Comparison of ENCODE assay signal across 27 mouse cellular contexts in genomic region chr3:127769146-127769545, GRCm38 (mm10). TPM values are rescaled to one million over a fixed set of nuclear protein-coding genes. Genes with fewer than 3 reads are reported as not detected.
DNase-seq lines count a peak whose midpoint lies in the region; ATAC-seq and TF ChIP-seq lines count a peak whose summit lies in the region.
"Had no signal": no experiment of that assay in that cellular context is flagged by ENCODE, and none has a peak within 500 bp of the region (broad histone marks: within the 10 kb centered on the region; RNA-seq: fewer than 3 reads in every experiment).

No protein-coding gene starts in this region.

- no peaks in the 10 kb centered on the region for H3K36me3 ChIP-seq in heart, embryonic 10.5 days
- H3K36me3 ChIP-seq: embryonic facial prominence, embryonic 13.5 days; heart, embryonic 15.5 days; limb, embryonic 10.5 days; midbrain, embryonic 13.5 days; neural tube, embryonic 12.5 days had no signal

- DNase-seq in heart, adult 11 months: peak; percentile 86
- DNase-seq in heart, embryonic 10.5 days (ENCODE audit: low spot score): no peak
- peak; percentile 7 for DNase-seq in lung, postnatal 10 days
- DNase-seq in lung, adult 2 months: no peak
- no peak for DNase-seq in cerebellum, adult 2 months
- no peak for DNase-seq in gastrocnemius, postnatal 36 days
- DNase-seq: adrenal gland, postnatal 25 days; cerebellum, adult 11 months; cerebellum, postnatal 10 days; gastrocnemius, postnatal 14 days; heart, postnatal 36 days; kidney, adult 18-20 months; kidney, postnatal 4 days; thymus, postnatal 14 days had no signal

- no peak for TF ChIP-seq POLR2A in lung, adult 2 months (IDR thresholded peaks at IDR 0.05; ENCODE audit: borderline replicate concordance, extremely low read depth, low read depth, low read length)
- no peak for TF ChIP-seq POLR2A in cerebellum, adult 2 months (IDR thresholded peaks at IDR 0.05; ENCODE audit: borderline replicate concordance, insufficient read depth, low read length)

- H3K27me3 ChIP-seq in heart, embryonic 10.5 days (ENCODE audit: insufficient read depth, poor library complexity, severe bottlenecking): 0 out of 2 replicates have a peak, but pooled peaks cover 6% of the 10 kb centered on the region
- H3K27me3 ChIP-seq in cerebellum, adult 2 months (ENCODE audit: control insufficient read depth, insufficient read depth, low read length): no peaks in the 10 kb centered on the region
- H3K27me3 ChIP-seq: embryonic facial prominence, embryonic 13.5 days; heart, embryonic 15.5 days; neural tube, embryonic 12.5 days had no signal

- no peak overlapping the region for H3K4me3 ChIP-seq in heart, embryonic 10.5 days
- H3K4me3 ChIP-seq in lung, adult 2 months (replicated peaks; ENCODE audit: extremely low read depth, low read depth, low read length): no peak overlapping the region
- H3K4me3 ChIP-seq in cerebellum, adult 2 months (replicated peaks; ENCODE audit: insufficient read depth, low read depth, low read length): no peak overlapping the region
- H3K4me3 ChIP-seq: embryonic facial prominence, embryonic 13.5 days; erythroblast, embryonic 14.5 days; forebrain, embryonic 13.5 days; heart, embryonic 15.5 days; left cerebral cortex, adult 2 months; limb, embryonic 10.5 days; midbrain, embryonic 13.5 days; neural tube, embryonic 12.5 days had no signal

- intact Hi-C loops in gastrocnemius, postnatal 36 days (cut with DNase I): no loop called here

- TF ChIP-seq CTCF in lung, adult 2 months (IDR thresholded peaks at IDR 0.05; ENCODE audit: insufficient read depth, low read length): no peak
- TF ChIP-seq CTCF in cerebellum, adult 2 months (IDR thresholded peaks at IDR 0.05; ENCODE audit: borderline replicate concordance, insufficient read depth, low read depth, low read length): no peak

- 81% methylated on average over 11 of the region's 11 CpGs for WGBS in heart, embryonic 10.5 days
- WGBS in lung, adult 2 months: 65% methylated on average over 11 of the region's 11 CpGs
- WGBS in cerebellum, adult 2 months: 87% methylated on average over 11 of the region's 11 CpGs

- H3K27ac ChIP-seq in heart, embryonic 10.5 days: no peak overlapping the region
- no peak overlapping the region for H3K27ac ChIP-seq in cerebellum, adult 2 months (ENCODE audit: insufficient read depth, low read length)
- H3K27ac ChIP-seq: embryonic facial prominence, embryonic 13.5 days; forebrain, embryonic 13.5 days; heart, embryonic 15.5 days; hindbrain, embryonic 14.5 days; left cerebral cortex, adult 2 months; limb, embryonic 10.5 days; midbrain, embryonic 13.5 days; neural tube, embryonic 12.5 days had no signal

- no peaks in the 10 kb centered on the region for H3K9me3 ChIP-seq in heart, embryonic 10.5 days
- H3K9me3 ChIP-seq: embryonic facial prominence, embryonic 13.5 days; forebrain, embryonic 13.5 days; heart, embryonic 15.5 days; limb, embryonic 10.5 days; midbrain, embryonic 13.5 days; neural tube, embryonic 12.5 days had no signal

- ATAC-seq in hematopoietic stem cell, adult 5-6 weeks (replicated peaks in 1 of 2; ENCODE audit: insufficient read depth in 1 of 2, low FRiP score in 2 of 2, low TSS enrichment in 1 of 2, low read depth in 1 of 2, poor library complexity in 2 of 2, severe bottlenecking in 2 of 2): peak; percentile 98 to 99
- ATAC-seq in monocyte, adult 5-6 weeks (replicated peaks; ENCODE audit: insufficient number of reproducible peaks, low FRiP score, low TSS enrichment, poor library complexity, severe bottlenecking): peak; percentile 99
- ATAC-seq: CD4-positive, CD25-positive, alpha-beta regulatory T cell, adult 4 months; forebrain, embryonic 13.5 days; inflammation-experienced regulatory T-cells, adult 6 months; midbrain, embryonic 13.5 days had no signal

- H3K4me1 ChIP-seq in heart, embryonic 10.5 days: no peaks in the 10 kb centered on the region
- H3K4me1 ChIP-seq in lung, adult 2 months (ENCODE audit: control insufficient read depth, insufficient read depth, low read length): no peaks in the 10 kb centered on the region
- no peaks in the 10 kb centered on the region for H3K4me1 ChIP-seq in cerebellum, adult 2 months (ENCODE audit: control insufficient read depth, insufficient read depth, low read length)
- H3K4me1 ChIP-seq: embryonic facial prominence, embryonic 13.5 days; forebrain, embryonic 13.5 days; heart, embryonic 15.5 days; limb, embryonic 10.5 days; midbrain, embryonic 13.5 days; neural tube, embryonic 12.5 days had no signal

RNA-seq across cellular contexts. Expression of gene Alpk1, which starts 11.2 kb away (rescaled TPM):
- 0.92 and 1.0 TPM in 2 replicates for polyA plus RNA-seq in heart, embryonic 10.5 days (2016; fragmentation: Nextera tagmentation; extraction: Ambion mirVana)
- polyA plus RNA-seq in lung, adult 2 months (2012; rRNA removed): 2.1 and 3.2 TPM in 2 replicates
- 9.4 and 11.0 TPM in 2 replicates for total RNA-seq in hematopoietic stem cell, adult 5-6 weeks (2017)
- total RNA-seq in monocyte, adult 5-6 weeks (2017): 26.1 to 44.3 TPM (median 26.9 TPM) in 3 replicates
- polyA plus RNA-seq in cerebellum, adult 2 months (2012; rRNA removed): 1.8 and 2.0 TPM in 2 replicates
- total RNA-seq in gastrocnemius, postnatal 36 days (2021): 1 to 10 TPM; 1.1 to 1.4 TPM
- polyA plus RNA-seq: erythroblast, embryonic 14.5 days had no signal

RNA-seq across cellular contexts. Expression of gene Tifa, which starts 20.5 kb away (rescaled TPM):
- 2.0 and 2.6 TPM in 2 replicates for polyA plus RNA-seq in heart, embryonic 10.5 days (2016; fragmentation: Nextera tagmentation; extraction: Ambion mirVana)
- polyA plus RNA-seq in lung, adult 2 months (2012; rRNA removed): 3.2 and 3.5 TPM in 2 replicates
- total RNA-seq in hematopoietic stem cell, adult 5-6 weeks (2017): 33.6 and 34.1 TPM in 2 replicates
- 45.9 to 101 TPM (median 98.0 TPM) in 3 replicates for total RNA-seq in monocyte, adult 5-6 weeks (2017)
- 3.9 and 4.3 TPM in 2 replicates for polyA plus RNA-seq in cerebellum, adult 2 months (2012; rRNA removed)
- 1 to 10 TPM in 1 of 2 experiments, under 1 TPM in 1; 0.59 to 1.0 TPM for total RNA-seq in gastrocnemius, postnatal 36 days (2021)

Comparison
In these comparisons a context has a peak if more than half of its experiments do, and no peak if none do; other contexts are left out.
1. DNase-seq: peak in heart, adult 11 months (single experiment) and lung, postnatal 10 days (single experiment); none in heart, embryonic 10.5 days (single experiment), lung, adult 2 months (single experiment), cerebellum, adult 2 months (0 of 2) and gastrocnemius, postnatal 36 days (0 of 2).
2. RNA of gene Tifa, which starts 20.5 kb away (total RNA-seq): 45.9 to 101 TPM in monocyte, adult 5-6 weeks and 33.6 to 34.1 TPM in hematopoietic stem cell, adult 5-6 weeks; 0.59 to 1.0 TPM in gastrocnemius, postnatal 36 days; every median in the first group is over 10 times any median in the second.